Mouse (Mus musculus): Measurements from ENCODE around the gene Fbxw9.

The Fbxw9 gene

DNA sequence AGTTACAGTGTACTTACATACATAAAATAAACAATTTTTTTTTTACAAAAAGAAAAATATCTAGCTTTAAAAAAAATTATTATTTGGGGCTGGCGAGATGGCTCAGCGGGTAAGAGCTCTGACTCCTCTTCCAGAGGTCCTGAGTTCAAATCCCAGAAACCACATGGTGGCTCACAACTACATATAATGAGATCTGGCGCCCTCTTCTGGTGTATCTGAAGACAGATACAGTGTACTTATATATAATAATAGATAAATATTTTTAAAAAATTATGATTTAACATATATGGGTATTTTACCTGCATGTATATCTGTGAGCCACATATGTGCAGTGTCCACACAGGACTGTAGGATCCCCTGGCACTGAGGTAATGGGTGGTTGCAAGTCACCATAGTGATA is 26.4 kb downstream of the Fbxw9 start:
- no peak for DNase-seq

DNA sequence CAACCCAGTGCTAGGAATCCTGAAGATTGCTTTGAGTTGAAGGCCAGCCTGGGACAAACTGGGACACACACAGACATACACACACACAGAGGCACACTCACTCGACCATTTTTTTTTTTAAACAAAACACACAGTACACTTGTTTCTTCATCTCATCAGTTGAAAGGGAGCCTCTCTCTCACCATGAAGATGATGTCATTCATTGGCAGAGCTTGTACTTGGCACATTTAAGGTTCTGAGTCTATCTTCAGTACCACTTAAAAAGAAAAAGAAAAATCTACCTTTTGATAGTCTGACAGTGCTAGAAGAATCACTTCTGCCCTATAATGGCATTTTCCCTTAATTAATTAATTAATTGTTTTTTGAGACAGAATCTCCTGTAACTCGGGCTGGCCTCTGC is 28.9 kb downstream of the Fbxw9 start:
- DNase-seq: no peak

DNA sequence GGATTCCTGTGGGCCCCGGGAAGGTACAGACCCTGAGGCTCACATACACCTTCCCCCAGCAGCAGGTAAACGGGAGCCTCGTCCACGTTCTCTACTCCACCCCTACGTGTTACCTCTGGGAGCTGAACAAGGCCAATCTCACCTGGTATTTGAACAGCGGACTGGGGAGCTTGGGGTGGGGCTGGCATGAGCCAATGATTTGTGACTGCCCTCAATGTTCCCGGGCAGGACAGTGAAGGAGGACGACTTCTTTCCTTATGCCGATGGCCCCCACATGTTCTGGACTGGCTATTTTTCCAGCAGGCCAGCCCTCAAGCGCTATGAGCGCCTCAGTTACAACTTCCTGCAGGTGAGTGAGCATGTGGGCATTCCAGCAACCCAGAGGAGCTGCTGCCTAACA is 31.0 kb downstream of the Fbxw9 start:
- DNase-seq: peak in 1 of 2 experiments; percentile 0

DNA sequence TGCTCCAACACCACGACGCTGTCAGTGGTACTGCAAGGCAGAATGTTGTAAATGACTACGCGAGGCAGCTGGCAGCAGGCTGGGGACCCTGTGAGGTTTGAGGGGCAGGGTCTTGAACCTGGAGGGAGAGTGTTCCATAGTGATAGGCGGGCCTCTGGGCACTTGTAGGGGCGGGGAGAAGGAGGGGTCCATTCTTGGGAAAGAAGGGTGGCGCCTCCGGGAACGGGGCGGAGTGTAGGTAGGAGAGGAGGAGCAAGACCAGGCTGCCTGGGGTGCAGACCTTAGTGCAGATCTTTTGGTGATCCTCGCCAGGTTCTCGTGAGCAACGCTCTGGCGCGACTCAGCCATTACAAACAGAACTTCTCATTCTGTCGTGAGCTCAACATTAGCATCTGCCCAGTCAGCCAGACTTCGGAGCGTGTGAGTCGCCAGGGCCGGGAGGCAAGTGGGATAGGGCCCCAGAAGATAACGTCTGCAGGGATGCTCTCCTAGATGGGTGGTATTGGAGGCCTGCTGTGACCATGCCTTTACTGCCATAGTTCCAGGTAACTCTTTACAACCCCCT is 31.8 kb downstream of the Fbxw9 start:
- peak in 1 of 2 experiments; percentile 0 for DNase-seq

DNA sequence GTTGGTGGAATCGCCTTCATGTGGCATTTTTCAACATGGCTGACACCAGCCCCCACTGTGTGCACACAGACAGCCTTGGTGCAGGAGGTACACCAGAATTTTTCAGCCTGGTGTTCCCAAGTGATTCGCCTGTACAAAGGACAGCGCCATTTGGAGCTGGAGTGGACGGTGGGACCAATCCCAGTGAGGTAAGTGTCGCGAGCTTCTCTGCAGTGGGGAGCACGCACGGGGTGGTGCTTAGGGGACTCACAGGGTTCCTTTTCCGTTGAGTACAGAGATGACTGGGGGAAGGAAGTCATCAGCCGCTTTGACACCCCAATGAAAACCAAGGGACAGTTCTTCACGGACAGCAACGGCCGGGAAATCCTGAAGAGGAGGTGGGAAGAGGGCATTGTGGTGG is 35.2 kb downstream of the Fbxw9 start:
- DNase-seq: no peak

DNA sequence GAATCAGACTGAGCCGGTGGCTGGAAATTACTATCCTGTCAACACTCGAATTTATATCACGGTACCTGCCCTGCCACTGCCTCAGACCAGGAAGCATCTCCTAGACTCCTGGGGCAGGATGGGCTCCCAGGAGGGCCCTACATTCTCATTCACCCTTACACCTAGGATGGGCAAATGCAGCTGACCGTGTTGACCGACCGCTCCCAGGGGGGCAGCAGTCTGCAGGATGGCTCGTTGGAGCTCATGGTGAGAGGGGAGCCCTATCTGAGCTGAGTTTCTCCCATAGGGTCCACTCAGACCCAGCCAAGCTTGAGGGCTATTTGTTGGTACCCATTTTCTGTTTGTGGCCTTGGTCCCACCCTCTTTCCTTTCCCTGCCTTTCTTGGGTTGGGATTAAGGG is 35.7 kb downstream of the Fbxw9 start:
- DNase-seq: no peak

DNA sequence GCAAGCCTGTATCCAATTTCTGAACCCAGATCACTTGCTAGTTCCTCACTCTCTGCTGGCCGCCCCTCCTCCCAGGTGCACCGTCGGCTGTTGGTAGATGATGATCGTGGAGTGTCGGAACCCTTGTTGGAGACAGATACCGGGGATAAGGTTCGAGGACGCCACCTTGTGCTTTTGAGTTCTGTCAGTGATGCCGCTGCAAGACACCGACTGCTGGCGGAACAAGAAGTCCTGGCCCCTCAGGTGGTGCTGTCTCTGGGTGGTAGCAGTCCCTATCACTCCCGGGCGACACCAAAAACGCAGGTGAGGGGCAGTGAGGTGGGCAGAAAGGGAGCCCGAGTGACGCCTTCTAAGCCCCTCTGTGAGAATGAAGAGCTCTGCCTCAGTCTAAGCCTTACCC is 36.3 kb downstream of the Fbxw9 start:
- no peak for DNase-seq

DNA sequence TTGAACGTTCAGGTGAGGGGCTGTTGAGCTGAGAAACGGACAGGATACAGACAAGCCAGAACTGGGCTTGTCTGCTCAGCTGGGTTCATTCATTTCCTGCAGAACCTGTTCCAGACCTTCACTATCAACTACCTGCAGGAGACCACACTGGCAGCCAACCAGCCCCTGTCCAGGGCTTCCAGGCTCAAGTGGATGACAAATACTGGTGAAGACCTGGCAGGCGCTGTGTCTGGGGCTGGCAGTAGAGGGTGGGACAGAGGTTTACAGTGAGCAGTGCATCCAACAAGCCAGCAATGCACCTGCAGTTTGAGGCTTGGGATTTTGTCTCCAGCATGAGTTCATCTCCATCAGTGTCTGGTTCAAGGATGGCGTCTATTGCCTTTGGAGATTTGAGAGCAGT is 37.0 kb downstream of the Fbxw9 start:
- DNase-seq: no peak

DNA sequence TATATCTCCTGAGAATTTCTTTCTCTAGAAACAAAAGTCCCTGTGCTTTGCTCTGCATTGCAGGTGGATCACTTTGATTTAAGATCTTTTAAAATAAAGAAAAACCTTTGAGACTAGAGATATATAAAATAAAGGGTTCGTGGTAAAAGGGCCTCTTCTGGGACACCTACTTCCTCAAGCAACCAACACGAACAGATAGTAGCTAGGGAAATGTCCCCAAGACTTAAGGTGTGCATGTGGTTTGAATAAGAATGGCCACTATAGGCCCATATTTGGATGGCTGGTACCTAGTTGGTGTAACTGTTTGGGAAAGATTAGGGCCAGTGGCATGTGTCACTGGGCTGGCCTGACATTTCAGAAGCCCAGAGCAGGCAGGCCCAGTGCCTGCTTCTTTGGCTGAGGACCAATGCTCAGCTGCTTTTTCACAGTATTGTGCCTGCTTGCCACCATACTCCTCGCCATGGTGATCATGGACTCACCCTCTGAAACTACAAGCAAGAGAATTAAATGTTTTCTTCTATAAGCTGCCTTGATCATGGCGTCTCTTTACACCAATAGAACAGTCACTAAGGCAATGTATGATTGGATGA is 40.3 kb downstream of the Fbxw9 start:
- no peak for DNase-seq

DNA sequence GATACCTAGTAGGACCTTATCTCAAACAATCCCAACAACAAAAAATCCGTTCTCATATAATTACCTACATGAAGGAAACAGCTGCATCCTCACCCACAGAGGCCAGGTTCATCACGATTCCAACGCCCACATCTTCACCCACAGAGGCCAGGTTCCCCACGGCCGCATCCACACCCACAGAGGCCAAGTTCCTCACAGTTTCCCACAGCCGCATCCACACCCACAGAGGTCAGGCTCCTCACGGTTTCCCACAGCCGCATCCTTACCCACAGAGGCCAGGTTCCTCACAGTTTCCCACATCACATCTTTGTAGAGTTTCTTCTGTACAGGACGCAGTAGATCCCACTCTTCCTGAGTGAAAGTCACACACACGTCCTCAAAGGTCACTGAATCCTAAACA is 53.4 kb downstream of the Fbxw9 start:
- DNase-seq: no peak

DNA sequence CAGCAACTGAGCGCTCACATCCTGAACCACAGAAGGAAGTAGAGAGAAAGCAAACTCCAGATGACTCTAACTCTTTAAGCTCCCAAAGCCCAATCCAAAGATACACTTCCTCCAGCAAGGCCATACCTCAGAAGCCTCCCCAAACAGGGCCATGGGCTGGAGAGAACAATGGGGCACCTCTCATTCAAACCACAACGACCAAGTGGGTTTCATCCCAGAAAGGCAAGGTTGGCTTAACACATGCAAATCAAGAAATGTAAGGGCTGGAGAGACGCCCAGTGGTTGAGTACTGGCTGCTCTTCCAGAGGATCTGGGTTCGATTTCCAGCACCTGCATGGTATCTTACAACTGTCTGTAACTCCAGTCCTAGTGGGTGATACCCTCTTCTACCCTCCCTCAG is 55.6 kb downstream of the Fbxw9 start:
- no peak for DNase-seq

Measured in spleen, adult 18-20 months (tissue).